Comparison of ENCODE assay signal across 9 mouse cellular contexts in the genomic region with DNA sequence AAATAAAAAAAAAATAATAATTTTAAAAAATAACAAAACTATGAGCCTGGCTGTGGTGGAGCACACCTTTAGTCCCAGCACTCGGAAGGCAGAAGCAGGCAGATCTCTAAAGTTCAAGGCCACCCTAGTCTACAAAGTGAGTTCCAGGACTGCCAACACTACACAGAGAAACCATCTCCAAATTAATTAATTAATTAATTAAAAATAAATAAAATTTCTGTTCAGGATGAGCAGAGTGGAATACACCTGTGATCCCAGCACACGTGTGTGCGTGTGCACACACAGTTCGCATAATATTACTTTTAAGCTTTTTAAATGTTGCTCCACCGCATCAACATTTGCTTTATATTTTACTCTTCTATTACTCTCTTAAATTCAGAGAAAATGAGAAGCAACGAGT. TPM values are rescaled to one million over a fixed set of nuclear protein-coding genes. Genes with fewer than 3 reads are reported as not detected.
DNase-seq lines count a peak whose midpoint lies in the region; ATAC-seq and TF ChIP-seq lines count a peak whose summit lies in the region.
"Had no signal": no experiment of that assay in that cellular context is flagged by ENCODE, and none has a peak within 500 bp of the region (broad histone marks: within the 10 kb centered on the region; RNA-seq: fewer than 3 reads in every experiment).

No protein-coding gene starts in this region.

- H3K27ac ChIP-seq in kidney, adult 2 months (ENCODE audit: insufficient read depth, low read depth, low read length), result 0 out of 2 replicates have a peak overlapping the region, but pooled peaks have one; percentile 62
- H3K27ac ChIP-seq in bone marrow macrophage, adult 2 months (ENCODE audit: insufficient read depth, low read depth, low read length), result peak overlapping the region; percentile 59; the same call in 1 of the 2 replicates
- no peak overlapping the region for H3K27ac ChIP-seq in hindbrain, embryonic 14.5 days
- H3K27ac ChIP-seq in midbrain, embryonic 14.5 days (replicated peaks; ENCODE audit: low read depth, low read length), result peak overlapping the region; percentile 88; the same call in 1 of the 2 replicates

- TF ChIP-seq POLR2A in kidney, adult 2 months (IDR thresholded peaks at IDR 0.05; ENCODE audit: low read depth, low read length), result no peak
- no peak for TF ChIP-seq POLR2A in bone marrow macrophage, adult 2 months (IDR thresholded peaks at IDR 0.05; ENCODE audit: borderline replicate concordance, low read depth, low read length)

- 14% methylated on average over 6 of the region's 6 CpGs for WGBS in kidney, adult 2 months
- 16% methylated on average over 6 of the region's 6 CpGs for WGBS in hindbrain, embryonic 14.5 days
- 18% methylated on average over 6 of the region's 6 CpGs for WGBS in midbrain, embryonic 14.5 days

- peak overlapping the region; percentile 82 for H3K9ac ChIP-seq in hindbrain, embryonic 14.5 days
- peak overlapping the region; percentile 84 for H3K9ac ChIP-seq in midbrain, embryonic 14.5 days (replicated peaks; ENCODE audit: low read length)

- H3K36me3 ChIP-seq in kidney, adult 2 months (ENCODE audit: control insufficient read depth, insufficient read depth, low read length), result no peaks in the 10 kb centered on the region; the same call in none of the 2 replicates
- H3K36me3 ChIP-seq in hindbrain, embryonic 14.5 days (replicated peaks; ENCODE audit: control insufficient read depth, insufficient read depth), result peaks cover 31% of the 10 kb centered on the region
- H3K36me3 ChIP-seq in midbrain, embryonic 14.5 days (ENCODE audit: control insufficient read depth, insufficient read depth, low read length), result peaks cover 30% of the 10 kb centered on the region

- H3K4me1 ChIP-seq in kidney, adult 2 months (ENCODE audit: control insufficient read depth, insufficient read depth, low read length), result peaks cover 2% of the 10 kb centered on the region; the same call in 1 of the 2 replicates
- H3K4me1 ChIP-seq in bone marrow macrophage, adult 2 months (ENCODE audit: control insufficient read depth, insufficient read depth, low read length), result peaks cover 19% of the 10 kb centered on the region
- peaks cover 7% of the 10 kb centered on the region for H3K4me1 ChIP-seq in hindbrain, embryonic 14.5 days (replicated peaks; ENCODE audit: control insufficient read depth, insufficient read depth, low read length)
- peaks cover 5% of the 10 kb centered on the region; the same call in 1 of the 2 replicates for H3K4me1 ChIP-seq in midbrain, embryonic 14.5 days (ENCODE audit: control insufficient read depth, insufficient read depth, low read length)

- no peaks in the 10 kb centered on the region for H3K27me3 ChIP-seq in kidney, adult 2 months (replicated peaks; ENCODE audit: control insufficient read depth, insufficient read depth, low read length)
- H3K27me3 ChIP-seq in hindbrain, embryonic 14.5 days (ENCODE audit: control insufficient read depth, insufficient read depth, low read length), result no peaks in the 10 kb centered on the region
- no peaks in the 10 kb centered on the region for H3K27me3 ChIP-seq in midbrain, embryonic 14.5 days (ENCODE audit: control insufficient read depth, insufficient read depth, low read length)
- H3K27me3 ChIP-seq: Patski had no signal

- H3K4me3 ChIP-seq in kidney, adult 2 months (ENCODE audit: insufficient read depth, low read depth, low read length), result peak overlapping the region; percentile 99
- peak overlapping the region; percentile 100 for H3K4me3 ChIP-seq in bone marrow macrophage, adult 2 months (ENCODE audit: insufficient read depth, low read length)
- peak overlapping the region; percentile 84 for H3K4me3 ChIP-seq in hindbrain, embryonic 14.5 days (replicated peaks; ENCODE audit: low read length)
- H3K4me3 ChIP-seq in midbrain, embryonic 14.5 days (replicated peaks; ENCODE audit: low read depth, low read length), result peak overlapping the region; percentile 90

- peak overlapping the region; percentile 77 for H3K4me2 ChIP-seq in hindbrain, embryonic 14.5 days (replicated peaks)
- H3K4me2 ChIP-seq in midbrain, embryonic 14.5 days (ENCODE audit: low read length), result peak overlapping the region; percentile 64

- 0 out of 2 replicates have a peak, but pooled peaks have one; percentile 21 for ATAC-seq in hindbrain, embryonic 14.5 days (ENCODE audit: low FRiP score)
- ATAC-seq in midbrain, embryonic 14.5 days (ENCODE audit: low FRiP score, low TSS enrichment), result no peak

- TF ChIP-seq CTCF in kidney, adult 2 months (conservative IDR thresholded peaks at IDR 0.05; ENCODE audit: insufficient read depth, insufficient read length, low read depth, low read length), result no peak
- no peak for TF ChIP-seq CTCF in bone marrow macrophage, adult 2 months (IDR thresholded peaks at IDR 0.05; ENCODE audit: low read depth, low read length)

- H3K9me3 ChIP-seq in hindbrain, embryonic 14.5 days (ENCODE audit: control insufficient read depth, low read length), result no peaks in the 10 kb centered on the region
- no peaks in the 10 kb centered on the region for H3K9me3 ChIP-seq in midbrain, embryonic 14.5 days (ENCODE audit: control insufficient read depth, low read length)

- DNase-seq in kidney, adult 2 months, result no peak
- DNase-seq in kidney, postnatal 4 days, result no peak
- no peak for DNase-seq in hindbrain, embryonic 14.5 days (ENCODE audit: low spot score)
- no peak for DNase-seq in midbrain, embryonic 14.5 days
- DNase-seq in frontal cortex, postnatal 36 days (ENCODE audit: low spot score in 2 of 2), result no peak
- DNase-seq in layer of hippocampus, adult 11-12 months (ENCODE audit: low spot score), result no peak
- DNase-seq in right cerebral cortex, postnatal 36 days (ENCODE audit: low spot score in 2 of 2), result no peak

RNA-seq across cellular contexts. Expression of a gene that starts 0.8 kb away (rescaled TPM):
- 39.2 and 41.2 TPM in 2 replicates for polyA plus RNA-seq in kidney, adult 2 months (2012; rRNA removed)
- 17.7 and 23.6 TPM in 2 replicates for polyA plus RNA-seq in bone marrow macrophage, adult 2 months (2012; ENCODE audit: insufficient read depth, insufficient read length, missing spikeins)
- polyA plus RNA-seq in hindbrain, embryonic 14.5 days (2014; fragmentation: Nextera tagmentation; extraction: Ambion mirVana), result 77.3 and 81.3 TPM in 2 replicates
- polyA plus RNA-seq in midbrain, embryonic 14.5 days (2014; fragmentation: Nextera tagmentation; extraction: Ambion mirVana), result 73.8 and 81.1 TPM in 2 replicates

RNA-seq across cellular contexts. Expression of a gene that starts 39.0 kb away (rescaled TPM):
- polyA plus RNA-seq in kidney, adult 2 months (2012; rRNA removed), result 0.17 and 0.23 TPM in 2 replicates
- 0.25 and 0.27 TPM in 2 replicates for polyA plus RNA-seq in bone marrow macrophage, adult 2 months (2012; ENCODE audit: insufficient read depth, insufficient read length, missing spikeins)
- 0.05 and 0.07 TPM in 2 replicates for polyA plus RNA-seq in hindbrain, embryonic 14.5 days (2014; fragmentation: Nextera tagmentation; extraction: Ambion mirVana)
- polyA plus RNA-seq in midbrain, embryonic 14.5 days (2014; fragmentation: Nextera tagmentation; extraction: Ambion mirVana), result not detected in 2 replicates
